Mouse (Mus musculus) bone marrow macrophage, adult 2 months (primary cell): Measurements from ENCODE around the gene Tjp1.

ENCODE experiments used
- CTCF ChIP-seq: IDR thresholded peaks from 2 replicates; pipeline ENCODE4 v1.5.1; 2012; ENCODE audit warnings: low read depth, mild to moderate bottlenecking, low read length, moderate library complexity
- POLR2A ChIP-seq: IDR thresholded peaks from 2 replicates; pipeline ENCODE4 v1.6.1; 2012; ENCODE audit warnings: mild to moderate bottlenecking, low read depth, low read length, borderline replicate concordance

GRCm38 (mm10) chr7:65274216-65274615, 253.4 kb downstream of the Tjp1 start:
- no peak for TF ChIP-seq POLR2A
- no peak for TF ChIP-seq CTCF
